Mouse (Mus musculus) hindbrain, postnatal 0 days (tissue): ENCODE data around the gene Gm20388. TPM values are rescaled to one million over a fixed set of nuclear protein-coding genes. Genes with fewer than 3 reads are reported as not detected.

ENCODE experiments used
- ATAC-seq: fragments of 200-750 bp; cut with Nextera tagmentation; 2 replicates; pipeline ENCODE4 v1.8.0; 2017; ENCODE audit warnings: mild to moderate bottlenecking, moderate TSS enrichment, moderate library complexity
- DNase-seq: peaks from one replicate; pipeline ENCODE4 v3.0.0-alpha.2; 2015; ENCODE audit warnings: low spot score
- H3K27ac ChIP-seq: fragments of 300-500 bp; sonication (generic); 2 replicates; pipeline ENCODE4 v1.5.1; 2014; ENCODE audit warnings: mild to moderate bottlenecking
- H3K27me3 ChIP-seq: fragments of 300-500 bp; sonication (generic); 2 replicates; pipeline ENCODE4 v1.6.1; 2014; ENCODE audit warnings: low read length, mixed read lengths; ENCODE audit not compliant: insufficient read depth
- H3K36me3 ChIP-seq: fragments of 300-500 bp; sonication (generic); 2 replicates; pipeline ENCODE4 v1.6.1; 2014; ENCODE audit warnings: low read length, mixed read lengths; ENCODE audit not compliant: insufficient read depth
- H3K4me1 ChIP-seq: fragments of 300-500 bp; sonication (generic); 2 replicates; pipeline ENCODE4 v1.6.1; 2014; ENCODE audit warnings: antibody characterized with exemption, low read length, mixed read lengths; ENCODE audit not compliant: insufficient read depth
- H3K4me2 ChIP-seq: fragments of 300-500 bp; sonication (generic); 2 replicates; pipeline ENCODE4 v1.6.1; 2014; ENCODE audit warnings: low read depth, mild to moderate bottlenecking, low read length, moderate library complexity, mixed read lengths
- H3K4me3 ChIP-seq: fragments of 300-500 bp; sonication (generic); 2 replicates; pipeline ENCODE4 v1.5.1; 2014; ENCODE audit warnings: low read length
- H3K9ac ChIP-seq: fragments of 300-500 bp; sonication (generic); replicated peaks from 2 replicates; pipeline ENCODE4 v1.6.1; 2014; ENCODE audit warnings: mild to moderate bottlenecking, low read length, moderate library complexity, mixed read lengths
- H3K9me3 ChIP-seq: fragments of 300-500 bp; sonication (generic); 2 replicates; pipeline ENCODE4 v1.6.1; 2016; ENCODE audit warnings: low read length, mixed read lengths
- CTCF ChIP-seq: IDR thresholded peaks from 2 replicates; pipeline ENCODE4 v1.5.1; 2016; ENCODE audit warnings: antibody characterized with exemption, control low read depth, low read depth
- WGBS: fragments of 180-500 bp; shearing (Covaris S2); extraction: QIAGEN DNeasy Blood & Tissue Kit; methylation state at CpG from one replicate; pipeline ENCODE4 v1.1.7; 2014; 5-methylcytosine and 5-hydroxymethylcytosine counted together
- polyA plus RNA-seq: library from polyadenylated mRNA; unstranded; fragments of >200 nt; fragmentation: Nextera tagmentation; extraction: Ambion mirVana; gene quantifications from 2 replicates; pipeline ENCODE4 v1.2.1, GENCODE M21; 2015
- total RNA-seq: library from RNA; depleted of rRNA; stranded (reverse); fragments of >200 nt; gene quantifications from 2 replicates; pipeline ENCODE4 v1.2.3, GENCODE M21; 2014

Gm20388 gene
- total and polyA plus RNA-seq, 2 experiments from 2014 or later: 71.3 TPM; not detected in 1

- ATAC-seq (no peak), DNase-seq (peak; percentile 10)
- H3K4me2 ChIP-seq: no peak overlapping the region
- WGBS: 51% methylated on average over 3 of the region's 3 CpGs
- no peak for TF ChIP-seq CTCF
- H3K4me3 ChIP-seq: no peak overlapping the region
- H3K27me3 ChIP-seq: no peaks in the 10 kb centered on the region
- H3K36me3 ChIP-seq: no peaks in the 10 kb centered on the region
- no peaks in the 10 kb centered on the region for H3K4me1 ChIP-seq
- no peak overlapping the region for H3K9ac ChIP-seq
- H3K27ac ChIP-seq: no peak overlapping the region
- no peaks in the 10 kb centered on the region for H3K9me3 ChIP-seq
Observed at GRCm38 (mm10) chr8:121769095-121769494, 1858.5 kb downstream of the Gm20388 start.

GRCm38 (mm10) chr8:121769621-121770020 is 1859.0 kb downstream of the Gm20388 start:
- TF ChIP-seq CTCF: no peak
- Histone ChIP-seq H3K4me3 (no peak overlapping the region), H3K27ac (no peak overlapping the region), H3K9ac (no peak overlapping the region), H3K9me3 (no peaks in the 10 kb centered on the region), H3K4me2 (no peak overlapping the region), H3K4me1 (no peaks in the 10 kb centered on the region), H3K27me3 (no peaks in the 10 kb centered on the region), H3K36me3 (no peaks in the 10 kb centered on the region)
- 97% methylated on average over 2 of the region's 2 CpGs for WGBS
- DNase-seq: no peak
- ATAC-seq: no peak

GRCm38 (mm10) chr8:121770845-121771752 is 1860.5 kb downstream of the Gm20388 start:
- H3K9ac ChIP-seq: no peak overlapping the region
- ATAC-seq (peak; percentile 80), DNase-seq (peak; percentile 76)
- H3K4me3 ChIP-seq: no peak overlapping the region
- 25% methylated on average over 19 of the region's 19 CpGs for WGBS
- TF ChIP-seq CTCF: no peak
- H3K27ac ChIP-seq: no peak overlapping the region
- H3K4me1 ChIP-seq: no peaks in the 10 kb centered on the region
- no peaks in the 10 kb centered on the region for H3K9me3 ChIP-seq
- H3K4me2 ChIP-seq: peak overlapping the region; percentile 27; the same call in 1 of the 2 replicates
- no peaks in the 10 kb centered on the region for H3K36me3 ChIP-seq
- no peaks in the 10 kb centered on the region for H3K27me3 ChIP-seq

GRCm38 (mm10) chr8:121773876-121774275 is 1863.2 kb downstream of the Gm20388 start:
- Histone ChIP-seq H3K27ac (no peak overlapping the region), H3K36me3 (no peaks in the 10 kb centered on the region), H3K9ac (no peak overlapping the region), H3K4me3 (no peak overlapping the region), H3K27me3 (no peaks in the 10 kb centered on the region), H3K4me2 (no peak overlapping the region), H3K9me3 (no peaks in the 10 kb centered on the region), H3K4me1 (peaks cover 4% of the 10 kb centered on the region; the same call in 1 of the 2 replicates)
- 90% methylated on average over 12 of the region's 12 CpGs for WGBS
- TF ChIP-seq CTCF: no peak
- no peak for DNase-seq
- no peak for ATAC-seq

GRCm38 (mm10) chr8:121782493-121782892 is 1871.9 kb downstream of the Gm20388 start:
- no peak for TF ChIP-seq CTCF
- H3K9me3 ChIP-seq: no peaks in the 10 kb centered on the region
- H3K27ac ChIP-seq: no peak overlapping the region
- peaks cover 3% of the 10 kb centered on the region; the same call in 1 of the 2 replicates for H3K4me1 ChIP-seq
- H3K9ac ChIP-seq: no peak overlapping the region
- no peaks in the 10 kb centered on the region for H3K27me3 ChIP-seq
- H3K4me2 ChIP-seq: no peak overlapping the region
- 64% methylated on average over 5 of the region's 5 CpGs for WGBS
- ATAC-seq (no peak), DNase-seq (no peak)
- peaks cover 7% of the 10 kb centered on the region; the same call in 1 of the 2 replicates for H3K36me3 ChIP-seq
- no peak overlapping the region for H3K4me3 ChIP-seq

- H3K4me3 ChIP-seq: no peak overlapping the region
- H3K9me3 ChIP-seq: no peaks in the 10 kb centered on the region
- no peaks in the 10 kb centered on the region for H3K27me3 ChIP-seq
- no peak overlapping the region for H3K4me2 ChIP-seq
- 55% methylated on average over 10 of the region's 10 CpGs for WGBS
- DNase-seq (no peak), ATAC-seq (no peak)
- no peaks in the 10 kb centered on the region for H3K4me1 ChIP-seq
- TF ChIP-seq CTCF: no peak
- peaks cover 7% of the 10 kb centered on the region; the same call in 1 of the 2 replicates for H3K36me3 ChIP-seq
- H3K27ac ChIP-seq: no peak overlapping the region
- no peak overlapping the region for H3K9ac ChIP-seq
Observed at GRCm38 (mm10) chr8:121786542-121786941, 1875.9 kb downstream of the Gm20388 start.

GRCm38 (mm10) chr8:121788786-121789185 is 1878.1 kb downstream of the Gm20388 start:
- Histone ChIP-seq H3K36me3 (peaks cover 7% of the 10 kb centered on the region; the same call in 1 of the 2 replicates), H3K27ac (no peak overlapping the region), H3K4me2 (no peak overlapping the region), H3K9ac (no peak overlapping the region), H3K4me1 (no peaks in the 10 kb centered on the region), H3K27me3 (no peaks in the 10 kb centered on the region), H3K4me3 (no peak overlapping the region), H3K9me3 (no peaks in the 10 kb centered on the region)
- WGBS: 73% methylated on average over 8 of the region's 8 CpGs
- TF ChIP-seq CTCF: no peak
- DNase-seq: no peak
- no peak for ATAC-seq
